Mouse (Mus musculus) central nervous system, embryonic 11.5 days (tissue): ENCODE results near the gene Arnt. TPM values are rescaled to one million over a fixed set of nuclear protein-coding genes. Genes with fewer than 3 reads are reported as not detected.

Experiments used
- polyA plus RNA-seq: library from polyadenylated mRNA; depleted of rRNA; stranded (reverse); fragments of >200 nt; gene quantifications from 2 replicates; pipeline ENCODE4 v1.2.3, GENCODE M21; 2012; rRNA removed

Gene Arnt
- polyA plus RNA-seq, result 30.4 and 39.4 TPM in 2 replicates

DNA sequence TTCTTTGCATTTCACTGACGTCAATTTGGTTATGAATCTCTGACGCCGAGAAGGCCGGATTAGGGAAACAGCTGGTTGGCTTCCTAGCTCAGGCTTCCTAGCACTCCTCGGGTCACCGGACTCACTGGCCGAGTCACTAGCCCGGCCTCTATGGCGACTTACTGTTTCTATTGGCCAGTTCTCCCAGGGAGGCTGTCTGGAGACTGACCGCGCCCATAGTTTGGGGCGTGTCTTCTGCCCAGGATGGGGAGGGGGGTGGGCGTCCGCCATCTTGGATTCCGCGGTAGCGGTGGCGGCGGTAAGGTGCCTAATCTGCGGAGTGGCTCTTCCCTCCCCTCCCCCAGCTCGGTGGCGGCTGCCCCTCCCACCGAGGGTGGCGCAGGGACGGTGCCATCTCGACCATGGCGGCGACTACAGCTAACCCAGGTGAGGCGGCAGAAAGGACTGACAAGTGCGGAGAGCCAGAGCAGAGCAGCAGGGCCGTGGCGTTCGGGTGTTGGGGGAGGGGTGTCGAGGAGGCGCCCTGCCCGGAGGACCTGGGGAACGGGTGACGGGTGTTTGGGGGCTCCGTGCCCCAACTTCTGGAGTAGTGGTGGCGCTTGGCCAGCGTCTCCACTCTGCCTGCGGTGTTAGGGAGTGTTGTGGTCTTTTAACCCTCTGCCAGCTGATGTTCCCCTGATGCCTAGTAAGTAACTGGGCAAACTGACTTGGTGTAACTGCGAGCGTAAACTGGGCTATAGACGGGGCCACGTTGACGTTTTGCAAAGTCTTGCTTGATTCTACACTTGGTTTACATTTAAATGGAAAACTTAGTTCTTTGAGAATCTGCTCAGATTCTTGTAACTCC, at the start of gene Arnt:
Gene Arnt, plus strand, starts transcription at position 253 of the 847 bp plus-strand sequence.

DNA sequence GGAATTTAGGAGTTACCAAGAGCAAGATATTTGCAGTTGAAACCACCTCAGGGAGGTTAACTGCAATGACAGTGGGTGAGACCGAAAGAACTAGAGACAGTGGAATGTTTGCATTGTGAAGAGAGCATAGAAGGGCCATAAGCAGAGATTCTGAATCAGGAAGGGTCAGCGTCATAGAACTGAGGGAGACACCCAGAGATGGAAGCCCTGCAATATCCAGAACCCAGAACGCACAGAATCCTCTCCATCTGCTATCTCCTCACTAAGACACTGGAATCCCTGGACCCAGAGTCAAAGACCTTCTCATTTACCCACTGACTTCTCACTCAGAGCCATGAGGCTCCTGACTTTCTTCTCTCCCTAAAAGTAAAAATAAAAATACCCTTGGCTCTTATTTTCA, 31.4 kb upstream of the Arnt start, which contains the start of gene 4930558C23Rik:
Gene 4930558C23Rik, minus strand, starts transcription at position 101 of the 400 bp plus-strand sequence.

DNA sequence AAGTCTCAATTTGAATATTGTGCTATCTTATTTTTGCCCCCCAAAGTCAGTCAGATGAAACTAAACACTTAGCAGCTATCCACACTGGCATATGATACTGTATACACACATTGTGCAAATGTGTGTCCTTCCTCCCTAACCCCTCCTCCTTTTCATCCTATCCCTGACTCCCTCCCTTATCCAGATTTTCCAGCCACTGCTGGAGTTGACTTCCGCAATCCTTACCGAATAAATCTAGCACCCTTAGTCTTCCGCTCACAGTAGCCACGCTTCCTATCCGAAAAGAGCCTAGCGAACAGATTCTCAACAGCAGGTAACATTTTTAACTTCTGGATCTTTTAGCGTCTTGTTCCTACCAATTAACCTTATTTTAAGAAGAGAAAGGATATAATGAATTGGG, 64.8 kb downstream of the Arnt start, which contains the start of gene Ctsk:
Gene Ctsk, plus strand, starts transcription at position 233 of the 400 bp plus-strand sequence.

DNA sequence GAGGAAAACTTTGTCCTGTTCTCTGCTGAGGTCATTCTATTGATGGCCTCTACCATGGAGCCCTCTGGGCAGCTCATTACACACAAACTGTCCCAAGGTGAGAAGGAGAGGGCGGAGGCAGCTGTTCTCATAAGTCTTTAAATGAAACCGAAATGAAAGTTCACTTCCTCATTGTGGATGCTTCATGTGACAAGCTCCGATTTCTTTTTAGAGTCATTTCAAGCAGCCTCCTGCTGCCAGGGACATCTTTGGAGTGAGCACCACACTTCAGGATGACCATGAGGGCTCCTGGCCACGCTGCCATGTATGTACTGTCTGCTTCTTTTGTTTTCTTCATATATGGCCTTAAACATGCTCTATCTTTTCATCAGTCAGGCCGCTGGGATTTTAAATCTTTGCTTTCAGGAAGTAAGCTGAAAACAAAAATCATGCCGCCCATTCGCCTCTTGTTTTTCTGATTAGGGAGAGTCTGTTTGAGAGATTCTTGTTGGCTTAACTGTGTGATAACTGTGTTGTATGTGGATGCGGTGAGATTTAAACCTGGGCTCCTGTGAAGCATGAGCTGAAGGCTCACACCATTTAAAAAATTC, 92.5 kb downstream of the Arnt start, which contains the start of gene Ctss:
Gene Ctss, plus strand, starts transcription at position 165 of the 590 bp plus-strand sequence.

Other genes with a start within 250 kb of the Arnt start
- 28.3 and 30.4 TPM in 2 replicates for gene Gabpb2, start 216.5 kb upstream of the Arnt start, polyA plus RNA-seq
- gene Cdc42se1, start 205.7 kb upstream of the Arnt start, polyA plus RNA-seq, result 62.7 and 103 TPM in 2 replicates
- 134 and 151 TPM in 2 replicates for gene Mllt11, start 202.2 kb upstream of the Arnt start, polyA plus RNA-seq
- gene Gm128, start 192.8 kb upstream of the Arnt start, polyA plus RNA-seq, result 0.22 and 0.53 TPM in 2 replicates
- gene Bnipl, start 183.2 kb upstream of the Arnt start, polyA plus RNA-seq, result 0.80 and 1.3 TPM in 2 replicates
- gene Mindy1, start 153.0 kb upstream of the Arnt start, polyA plus RNA-seq, result 30.3 and 35.1 TPM in 2 replicates
- gene Prune1, start 152.3 kb upstream of the Arnt start, polyA plus RNA-seq, result 24.0 and 29.2 TPM in 2 replicates
- gene Anxa9, start 127.2 kb upstream of the Arnt start, polyA plus RNA-seq, result 2.6 and 2.8 TPM in 2 replicates
- 69.3 and 111 TPM in 2 replicates for gene Cers2, start 119.6 kb upstream of the Arnt start, polyA plus RNA-seq
- 62.2 and 65.8 TPM in 2 replicates for gene Setdb1, start 77.2 kb upstream of the Arnt start, polyA plus RNA-seq
- not detected in 2 replicates for gene 4930558C23Rik, start 31.5 kb upstream of the Arnt start, polyA plus RNA-seq
- gene Ctsk, start 64.9 kb downstream of the Arnt start, polyA plus RNA-seq, result 8.1 and 10.8 TPM in 2 replicates
- 7.9 and 10.8 TPM in 2 replicates for gene Ctss, start 92.4 kb downstream of the Arnt start, polyA plus RNA-seq
- gene Hormad1, start 125.3 kb downstream of the Arnt start, polyA plus RNA-seq, result 0.05 TPM in 1 of 2 replicates, not detected in the other
- gene Golph3l, start 154.5 kb downstream of the Arnt start, polyA plus RNA-seq, result 32.5 and 36.4 TPM in 2 replicates
- gene Ensa, start 190.6 kb downstream of the Arnt start, polyA plus RNA-seq, result 51.9 and 63.0 TPM in 2 replicates
- 73.5 and 157 TPM in 2 replicates for gene Mcl1, start 224.4 kb downstream of the Arnt start, polyA plus RNA-seq